Mouse (Mus musculus) heart, adult 10 weeks (tissue): ENCODE measurements around the gene Sycp1. TPM values are rescaled to one million over a fixed set of nuclear protein-coding genes. Genes with fewer than 3 reads are reported as not detected.

Experiments
- polyA plus RNA-seq: library from polyadenylated mRNA; stranded (reverse); fragments of 350-450 nt; fragmentation: Illumina TruSeq; extraction: RNeasy Lipid Tissue Mini Kit (QIAGEN cat#74804); gene quantifications from one replicate; pipeline ENCODE4 v1.2.3, GENCODE M21; 2014; ENCODE audit warnings: low read depth, low replicate concordance

Gene Sycp1
- not detected for polyA plus RNA-seq

DNA sequence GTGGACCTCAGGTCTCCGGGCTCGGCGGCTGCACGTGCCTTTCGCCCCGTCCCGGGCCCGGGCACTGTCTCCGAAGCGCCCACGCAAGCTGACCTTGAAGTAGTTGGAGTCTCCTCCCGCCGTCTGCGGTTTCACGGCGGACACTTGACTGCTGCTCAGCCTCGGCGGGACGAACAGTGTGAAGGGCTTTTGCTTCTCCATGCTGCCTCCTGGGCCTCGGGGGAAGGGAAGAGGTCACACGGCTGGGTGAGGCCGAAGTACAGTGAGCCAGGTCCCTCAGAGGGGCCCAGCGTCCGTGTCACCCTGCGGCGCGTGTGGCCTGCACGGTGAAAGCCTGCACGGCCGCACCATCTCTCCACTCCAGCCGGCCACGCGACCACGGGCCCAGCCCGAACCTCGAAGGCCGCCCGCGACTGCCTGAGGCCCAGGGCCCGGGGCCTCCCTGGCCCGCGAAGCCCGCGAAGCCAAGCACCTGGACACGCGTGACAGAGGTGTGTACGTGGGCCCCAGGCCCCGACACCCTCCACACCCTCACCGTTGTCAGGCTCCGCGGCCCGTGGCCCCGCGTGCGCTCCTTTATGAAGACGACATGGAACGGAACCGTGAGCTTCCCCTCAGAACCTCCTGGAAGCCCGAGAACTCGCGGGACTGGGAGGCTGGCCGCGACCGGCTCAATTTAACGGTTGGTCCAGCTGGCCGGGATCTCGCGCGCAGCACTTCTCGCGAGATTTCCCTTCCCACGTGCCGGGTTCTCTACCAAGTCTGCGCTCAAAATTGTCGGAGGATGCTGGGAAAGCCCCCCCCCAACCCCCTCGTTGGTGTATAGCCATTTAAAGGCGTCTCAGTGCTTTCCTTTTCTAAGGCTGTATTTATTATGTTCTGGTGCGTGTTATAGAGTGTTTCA lies at the start of gene Sycp1:
TSS of gene Sycp1 (minus strand) at position 650 of the 904 bp plus-strand sequence.

DNA sequence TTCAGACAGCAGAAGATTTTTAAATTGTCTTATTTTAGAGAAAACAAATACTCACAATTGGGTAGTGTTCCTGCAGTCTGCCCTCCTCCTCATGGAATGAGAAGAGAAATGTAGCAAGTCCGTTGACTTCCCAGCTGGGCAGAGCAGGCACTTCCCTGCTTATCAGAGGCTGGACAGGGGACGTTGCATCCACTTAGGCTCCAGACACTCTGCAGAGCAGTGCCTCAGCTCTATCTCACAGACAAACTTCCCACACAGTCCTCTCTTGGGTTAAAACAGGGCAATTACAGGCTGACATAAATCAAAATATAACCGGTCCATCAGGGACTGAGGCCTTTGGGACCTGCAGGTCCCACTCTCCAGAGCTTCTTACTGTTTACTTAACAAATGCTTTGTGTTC lies 28.1 kb upstream of the Sycp1 start, which contains the start of gene Nr1h5:
TSS of gene Nr1h5 (minus strand) at position 101 of the 400 bp plus-strand sequence.

DNA sequence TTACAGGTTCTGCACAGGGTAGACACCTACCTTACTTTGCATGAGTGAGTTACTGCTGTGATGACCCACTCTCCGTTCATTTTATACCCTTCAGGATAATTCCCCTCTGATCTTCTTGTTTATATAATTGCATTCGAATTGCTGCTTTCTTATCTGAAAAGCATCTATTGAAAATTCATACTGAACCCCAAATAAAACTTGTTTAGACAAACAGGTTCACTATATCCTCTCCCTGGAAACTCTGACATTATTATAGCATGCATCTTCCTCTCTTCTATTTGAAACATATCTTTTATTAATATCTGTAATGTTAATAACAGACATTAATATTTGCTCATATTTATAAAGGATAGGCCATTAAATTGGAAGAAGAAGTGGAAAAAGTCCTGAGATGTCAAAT lies 153.3 kb downstream of the Sycp1 start, which contains the start of gene Tshb:
TSS of gene Tshb (minus strand) at position 101 of the 400 bp plus-strand sequence.

Other genes starting within 250 kb of the Sycp1 start
- 7.6 TPM for gene Tspan2, start 201.6 kb downstream of the Sycp1 start, polyA plus RNA-seq
- not detected for gene Tshb, start 153.4 kb downstream of the Sycp1 start, polyA plus RNA-seq
- gene Nr1h5, start 28.0 kb upstream of the Sycp1 start, polyA plus RNA-seq, result not detected
- 29.4 TPM for gene Sike1, start 59.6 kb upstream of the Sycp1 start, polyA plus RNA-seq
- gene Csde1, start 84.3 kb upstream of the Sycp1 start, polyA plus RNA-seq, result 302 TPM
- 20.8 TPM for gene Nras, start 122.2 kb upstream of the Sycp1 start, polyA plus RNA-seq
- not detected for gene Ampd1, start 137.9 kb upstream of the Sycp1 start, polyA plus RNA-seq
- 1.4 TPM for gene Dennd2c, start 166.5 kb upstream of the Sycp1 start, polyA plus RNA-seq
- 50.9 TPM for gene Bcas2, start 235.6 kb upstream of the Sycp1 start, polyA plus RNA-seq